Mouse (Mus musculus) lung, postnatal 0 days (tissue): Measurements from ENCODE around the gene Tesc.

Source experiments
- CTCF ChIP-seq: IDR thresholded peaks from 2 replicates; pipeline ENCODE4 v1.5.1; 2016; ENCODE audit warnings: antibody characterized with exemption, mild to moderate bottlenecking
- EP300 ChIP-seq: IDR thresholded peaks from 2 replicates; pipeline ENCODE4 v1.6.1; 2016; ENCODE audit warnings: antibody characterized with exemption, mild to moderate bottlenecking, control low read depth

GRCm38 (mm10) chr5:118073213-118073773 lies 45.8 kb downstream of the Tesc start:
- TF ChIP-seq CTCF (no peak), EP300 (no peak)
